Mouse (Mus musculus): ENCODE data around the gene Sidt1. TPM values are rescaled to one million over a fixed set of nuclear protein-coding genes. Genes with fewer than 3 reads are reported as not detected.

The Sidt1 gene
- polyA plus RNA-seq, 1 experiment from 2014 or later, result 0.45 TPM

GRCm38 (mm10) chr16:44238835-44239263 lies 94.1 kb downstream of the Sidt1 start:
- H3K4me1 ChIP-seq, result no peaks in the 10 kb centered on the region
- no peak overlapping the region for H3K9ac ChIP-seq
- H3K36me3 ChIP-seq, result no peaks in the 10 kb centered on the region
- H3K27ac ChIP-seq, result no peak overlapping the region
- WGBS, result 49% methylated on average over 10 of the region's 10 CpGs
- no peak overlapping the region for H3K4me2 ChIP-seq (replicated peaks)
- H3K4me3 ChIP-seq, result no peak overlapping the region
- no peaks in the 10 kb centered on the region for H3K9me3 ChIP-seq
- peak; percentile 29; the same call in 1 of the 2 replicates for ATAC-seq (ENCODE audit: insufficient number of reproducible peaks, insufficient read depth, low FRiP score, low TSS enrichment)
- H3K27me3 ChIP-seq, result no peaks in the 10 kb centered on the region

- Histone ChIP-seq H3K4me3 (no peak overlapping the region), H3K4me1 (no peaks in the 10 kb centered on the region), H3K9ac (no peak overlapping the region), H3K27ac (no peak overlapping the region), H3K36me3 (no peaks in the 10 kb centered on the region), H3K9me3 (no peaks in the 10 kb centered on the region), H3K27me3 (no peaks in the 10 kb centered on the region), H3K4me2 (replicated peaks) (no peak overlapping the region)
- WGBS, result 69% methylated on average over 3 of the region's 3 CpGs
- ATAC-seq (ENCODE audit: insufficient number of reproducible peaks, insufficient read depth, low FRiP score, low TSS enrichment), result no peak
Measured at GRCm38 (mm10) chr16:44237836-44238235, 95.2 kb downstream of the Sidt1 start.

- WGBS, result 87% methylated on average over 7 of the region's 7 CpGs
- H3K4me1 ChIP-seq, result no peaks in the 10 kb centered on the region
- H3K36me3 ChIP-seq, result no peaks in the 10 kb centered on the region
- no peak overlapping the region for H3K27ac ChIP-seq
- H3K9me3 ChIP-seq, result no peaks in the 10 kb centered on the region
- H3K27me3 ChIP-seq, result no peaks in the 10 kb centered on the region
- H3K4me3 ChIP-seq, result no peak overlapping the region
- no peak for ATAC-seq (ENCODE audit: insufficient number of reproducible peaks, insufficient read depth, low FRiP score, low TSS enrichment)
- H3K9ac ChIP-seq, result no peak overlapping the region
- H3K4me2 ChIP-seq (replicated peaks), result no peak overlapping the region
Measured at GRCm38 (mm10) chr16:44233019-44233418, 100.0 kb downstream of the Sidt1 start.

- H3K9ac ChIP-seq, result no peak overlapping the region
- no peak overlapping the region for H3K4me3 ChIP-seq
- H3K36me3 ChIP-seq, result peaks cover 4% of the 10 kb centered on the region; the same call in 1 of the 2 replicates
- no peak for ATAC-seq (ENCODE audit: insufficient number of reproducible peaks, insufficient read depth, low FRiP score, low TSS enrichment)
- H3K27me3 ChIP-seq, result no peaks in the 10 kb centered on the region
- H3K9me3 ChIP-seq, result no peaks in the 10 kb centered on the region
- no peak overlapping the region for H3K4me2 ChIP-seq (replicated peaks)
- H3K4me1 ChIP-seq, result no peaks in the 10 kb centered on the region
- H3K27ac ChIP-seq, result no peak overlapping the region
- WGBS, result 89% methylated on average over 13 of the region's 13 CpGs
Measured at GRCm38 (mm10) chr16:44226706-44227291, 106.2 kb downstream of the Sidt1 start.

- no peak overlapping the region for H3K4me3 ChIP-seq
- H3K9ac ChIP-seq, result no peak overlapping the region
- H3K27me3 ChIP-seq, result no peaks in the 10 kb centered on the region
- no peaks in the 10 kb centered on the region for H3K4me1 ChIP-seq
- H3K27ac ChIP-seq, result no peak overlapping the region
- WGBS, result 83% methylated on average over 6 of the region's 6 CpGs
- ATAC-seq (ENCODE audit: insufficient number of reproducible peaks, insufficient read depth, low FRiP score, low TSS enrichment), result no peak
- no peak overlapping the region for H3K4me2 ChIP-seq (replicated peaks)
- peaks cover 50% of the 10 kb centered on the region for H3K36me3 ChIP-seq
- no peaks in the 10 kb centered on the region for H3K9me3 ChIP-seq
Measured at GRCm38 (mm10) chr16:44221463-44221862, 111.5 kb downstream of the Sidt1 start.

GRCm38 (mm10) chr16:44216417-44216816 lies 116.6 kb downstream of the Sidt1 start:
- Histone ChIP-seq H3K27ac (no peak overlapping the region), H3K4me2 (replicated peaks) (no peak overlapping the region), H3K9ac (no peak overlapping the region), H3K36me3 (peaks cover 89% of the 10 kb centered on the region), H3K4me3 (no peak overlapping the region), H3K4me1 (no peaks in the 10 kb centered on the region), H3K27me3 (no peaks in the 10 kb centered on the region), H3K9me3 (no peaks in the 10 kb centered on the region)
- 96% methylated on average over 7 of the region's 7 CpGs for WGBS
- ATAC-seq (ENCODE audit: insufficient number of reproducible peaks, insufficient read depth, low FRiP score, low TSS enrichment), result no peak

- WGBS, result 95% methylated on average over 9 of the region's 9 CpGs
- Histone ChIP-seq H3K4me1 (no peaks in the 10 kb centered on the region), H3K27me3 (no peaks in the 10 kb centered on the region), H3K36me3 (peaks cover 83% of the 10 kb centered on the region), H3K27ac (no peak overlapping the region), H3K4me3 (no peak overlapping the region), H3K9me3 (no peaks in the 10 kb centered on the region), H3K9ac (no peak overlapping the region), H3K4me2 (replicated peaks) (no peak overlapping the region)
- ATAC-seq (ENCODE audit: insufficient number of reproducible peaks, insufficient read depth, low FRiP score, low TSS enrichment), result no peak
Measured at GRCm38 (mm10) chr16:44215513-44215912, 117.5 kb downstream of the Sidt1 start.

- H3K27me3 ChIP-seq, result no peaks in the 10 kb centered on the region
- WGBS, result 93% methylated on average over 7 of the region's 7 CpGs
- no peaks in the 10 kb centered on the region for H3K4me1 ChIP-seq
- H3K4me3 ChIP-seq, result no peak overlapping the region
- H3K36me3 ChIP-seq, result peaks cover 60% of the 10 kb centered on the region
- H3K9ac ChIP-seq, result no peak overlapping the region
- H3K9me3 ChIP-seq, result no peaks in the 10 kb centered on the region
- no peak overlapping the region for H3K27ac ChIP-seq
- no peak overlapping the region for H3K4me2 ChIP-seq (replicated peaks)
- no peak for ATAC-seq (ENCODE audit: insufficient number of reproducible peaks, insufficient read depth, low FRiP score, low TSS enrichment)
Measured at GRCm38 (mm10) chr16:44212703-44213102, 120.3 kb downstream of the Sidt1 start.

- H3K27ac ChIP-seq, result no peak overlapping the region
- no peaks in the 10 kb centered on the region for H3K9me3 ChIP-seq
- 89% methylated on average over 1 of the region's 1 CpGs for WGBS
- H3K4me2 ChIP-seq (replicated peaks), result no peak overlapping the region
- peaks cover 54% of the 10 kb centered on the region for H3K36me3 ChIP-seq
- H3K4me1 ChIP-seq, result no peaks in the 10 kb centered on the region
- no peak overlapping the region for H3K9ac ChIP-seq
- ATAC-seq (ENCODE audit: insufficient number of reproducible peaks, insufficient read depth, low FRiP score, low TSS enrichment), result no peak
- H3K27me3 ChIP-seq, result no peaks in the 10 kb centered on the region
- H3K4me3 ChIP-seq, result no peak overlapping the region
Measured at GRCm38 (mm10) chr16:44211054-44211414, 122.0 kb downstream of the Sidt1 start.

GRCm38 (mm10) chr16:44210156-44211053 lies 122.6 kb downstream of the Sidt1 start:
- H3K4me3 ChIP-seq, result no peak overlapping the region
- peaks cover 47% of the 10 kb centered on the region for H3K36me3 ChIP-seq
- no peaks in the 10 kb centered on the region for H3K27me3 ChIP-seq
- H3K9me3 ChIP-seq, result no peaks in the 10 kb centered on the region
- no peak for ATAC-seq (ENCODE audit: insufficient number of reproducible peaks, insufficient read depth, low FRiP score, low TSS enrichment)
- H3K9ac ChIP-seq, result no peak overlapping the region
- no peak overlapping the region for H3K27ac ChIP-seq
- 74% methylated on average over 10 of the region's 10 CpGs for WGBS
- no peak overlapping the region for H3K4me2 ChIP-seq (replicated peaks)
- no peaks in the 10 kb centered on the region for H3K4me1 ChIP-seq

GRCm38 (mm10) chr16:44205973-44206372 lies 127.0 kb downstream of the Sidt1 start:
- H3K4me1 ChIP-seq, result no peaks in the 10 kb centered on the region
- no peak overlapping the region for H3K4me2 ChIP-seq (replicated peaks)
- no peak overlapping the region for H3K9ac ChIP-seq
- no peaks in the 10 kb centered on the region for H3K9me3 ChIP-seq
- no peak for ATAC-seq (ENCODE audit: insufficient number of reproducible peaks, insufficient read depth, low FRiP score, low TSS enrichment)
- no peak overlapping the region for H3K4me3 ChIP-seq
- H3K36me3 ChIP-seq, result peaks cover 34% of the 10 kb centered on the region
- H3K27ac ChIP-seq, result no peak overlapping the region
- 88% methylated on average over 8 of the region's 8 CpGs for WGBS
- H3K27me3 ChIP-seq, result no peaks in the 10 kb centered on the region

GRCm38 (mm10) chr16:44204331-44204730 lies 128.7 kb downstream of the Sidt1 start:
- 93% methylated on average over 6 of the region's 6 CpGs for WGBS
- Histone ChIP-seq H3K27me3 (no peaks in the 10 kb centered on the region), H3K4me1 (no peaks in the 10 kb centered on the region), H3K4me3 (no peak overlapping the region), H3K9me3 (no peaks in the 10 kb centered on the region), H3K4me2 (replicated peaks) (no peak overlapping the region), H3K36me3 (peaks cover 38% of the 10 kb centered on the region), H3K27ac (no peak overlapping the region), H3K9ac (no peak overlapping the region)
- no peak for ATAC-seq (ENCODE audit: insufficient number of reproducible peaks, insufficient read depth, low FRiP score, low TSS enrichment)
